Mouse (Mus musculus) kidney, postnatal 0 days (tissue): ENCODE measurements at regions not wholly inside any gene's neighbourhood (a gene's known extent, or its start where the extent isn't known, plus 50 kb on each side); places are given as distances from the start of the nearest gene placed in this dataset.

Source experiments
- ATAC-seq: fragments of 200-750 bp; cut with Nextera tagmentation; replicated peaks from 2 replicates; pipeline ENCODE4 v1.8.0; 2017; ENCODE audit warnings: low read depth, moderate number of reproducible peaks, moderate TSS enrichment, moderate library complexity; ENCODE audit not compliant: low FRiP score
- DNase-seq: peaks from one replicate; pipeline ENCODE4 v3.0.0-alpha.2; 2016; ENCODE audit warnings: low spot score
- H3K27ac ChIP-seq: fragments of 300-500 bp; sonication (generic); 2 replicates; pipeline ENCODE4 v1.5.1; 2014; ENCODE audit warnings: mild to moderate bottlenecking
- H3K27me3 ChIP-seq: fragments of 300-500 bp; sonication (generic); 2 replicates; pipeline ENCODE4 v1.6.1; 2014; ENCODE audit warnings: low read length, mixed read lengths; ENCODE audit not compliant: insufficient read depth
- H3K36me3 ChIP-seq: fragments of 300-500 bp; sonication (generic); 2 replicates; pipeline ENCODE4 v1.6.1; 2014; ENCODE audit warnings: low read length, mixed read lengths; ENCODE audit not compliant: insufficient read depth
- H3K4me1 ChIP-seq: fragments of 300-500 bp; sonication (generic); replicated peaks from 2 replicates; pipeline ENCODE4 v1.6.1; 2014; ENCODE audit warnings: antibody characterized with exemption, low read length, mixed read lengths; ENCODE audit not compliant: insufficient read depth
- H3K4me2 ChIP-seq: fragments of 300-500 bp; sonication (generic); 2 replicates; pipeline ENCODE4 v1.6.1; 2014; ENCODE audit warnings: mild to moderate bottlenecking, low read length, moderate library complexity, mixed read lengths
- H3K4me3 ChIP-seq: fragments of 300-500 bp; sonication (generic); replicated peaks from 2 replicates; pipeline ENCODE4 v1.5.1; 2014; ENCODE audit warnings: low read depth, low read length
- H3K9ac ChIP-seq: fragments of 300-500 bp; sonication (generic); 2 replicates; pipeline ENCODE4 v1.6.1; 2014; ENCODE audit warnings: low read depth, low read length
- H3K9me3 ChIP-seq: fragments of 300-500 bp; sonication (generic); replicated peaks from 2 replicates; pipeline ENCODE4 v1.6.1; 2016; ENCODE audit warnings: low read length, inconsistent platforms, mixed read lengths
- CTCF ChIP-seq: IDR thresholded peaks from 2 replicates; pipeline ENCODE4 v1.5.1; 2016; ENCODE audit warnings: antibody characterized with exemption, low read depth, mild to moderate bottlenecking, moderate library complexity
- WGBS: fragments of 180-500 bp; shearing (Covaris S2); extraction: QIAGEN DNeasy Blood & Tissue Kit; methylation state at CpG from one replicate; pipeline ENCODE4 v1.1.7; 2014; 5-methylcytosine and 5-hydroxymethylcytosine counted together

GRCm38 (mm10) chr8:34303815-34304214, 192.3 kb upstream of the Gm10131 start:
- no peak overlapping the region for H3K27ac ChIP-seq
- no peak for TF ChIP-seq CTCF

GRCm38 (mm10) chr8:34300331-34300903, 188.9 kb upstream of the Gm10131 start:
- peak overlapping the region; percentile 41 for H3K4me2 ChIP-seq
- DNase-seq: peak; percentile 48

More at GRCm38 (mm10) chr8:34303815-34304214, 192.3 kb upstream of the Gm10131 start:
- Histone ChIP-seq H3K9ac (no peak overlapping the region), H3K27me3 (no peaks in the 10 kb centered on the region), H3K4me1 (no peaks in the 10 kb centered on the region), H3K4me3 (no peak overlapping the region), H3K9me3 (no peaks in the 10 kb centered on the region), H3K4me2 (no peak overlapping the region), H3K36me3 (no peaks in the 10 kb centered on the region)
- no peak for ATAC-seq
- 89% methylated on average over 11 of the region's 11 CpGs for WGBS
- DNase-seq: no peak

GRCm38 (mm10) chr8:34294721-34295120, 183.2 kb upstream of the Gm10131 start:
- Histone ChIP-seq H3K36me3 (no peaks in the 10 kb centered on the region), H3K4me3 (no peak overlapping the region), H3K4me1 (no peaks in the 10 kb centered on the region), H3K9me3 (no peaks in the 10 kb centered on the region), H3K27ac (no peak overlapping the region), H3K27me3 (no peaks in the 10 kb centered on the region), H3K4me2 (no peak overlapping the region), H3K9ac (no peak overlapping the region)
- ATAC-seq (no peak), DNase-seq (no peak)
- WGBS: 93% methylated on average over 8 of the region's 8 CpGs
- no peak for TF ChIP-seq CTCF

More at GRCm38 (mm10) chr8:34300331-34300903, 188.9 kb upstream of the Gm10131 start:
- WGBS: 17% methylated on average over 15 of the region's 15 CpGs
- no peaks in the 10 kb centered on the region for H3K4me1 ChIP-seq
- H3K4me3 ChIP-seq: no peak overlapping the region
- TF ChIP-seq CTCF: no peak
- peak; percentile 86 for ATAC-seq
- no peaks in the 10 kb centered on the region for H3K27me3 ChIP-seq
- H3K27ac ChIP-seq: no peak overlapping the region
- no peak overlapping the region for H3K9ac ChIP-seq
- no peaks in the 10 kb centered on the region for H3K9me3 ChIP-seq
- no peaks in the 10 kb centered on the region for H3K36me3 ChIP-seq

- 75% methylated on average over 4 of the region's 4 CpGs for WGBS
- Histone ChIP-seq H3K9ac (no peak overlapping the region), H3K4me2 (no peak overlapping the region), H3K36me3 (no peaks in the 10 kb centered on the region), H3K4me1 (no peaks in the 10 kb centered on the region), H3K27ac (no peak overlapping the region), H3K27me3 (no peaks in the 10 kb centered on the region), H3K9me3 (no peaks in the 10 kb centered on the region), H3K4me3 (no peak overlapping the region)
- ATAC-seq: no peak
- DNase-seq: no peak
- no peak for TF ChIP-seq CTCF
Measured at GRCm38 (mm10) chr8:34290670-34291069, 179.1 kb upstream of the Gm10131 start.

DNA sequence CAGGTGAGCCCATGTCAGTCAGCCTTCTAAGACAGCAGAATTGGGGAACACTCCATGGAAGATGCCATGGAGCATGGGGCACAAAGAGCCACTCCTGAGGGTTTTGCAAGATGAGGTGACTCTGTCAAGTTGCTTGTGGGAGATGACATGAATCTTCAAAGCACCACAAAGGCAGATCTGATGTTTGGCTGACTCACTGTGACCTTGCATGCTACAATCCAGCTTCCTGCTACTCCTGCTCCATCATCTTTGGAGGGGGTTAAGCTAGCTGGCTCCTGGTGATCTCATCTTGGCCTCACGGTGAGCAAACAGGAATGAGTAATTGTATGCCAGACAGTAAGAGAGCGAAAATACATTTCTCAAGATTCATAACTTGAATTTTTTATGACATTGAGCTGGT, 176.3 kb upstream of the Gm10131 start:
- no peak for ATAC-seq
- Histone ChIP-seq H3K27me3 (no peaks in the 10 kb centered on the region), H3K4me1 (no peaks in the 10 kb centered on the region), H3K4me3 (no peak overlapping the region), H3K36me3 (no peaks in the 10 kb centered on the region), H3K9ac (no peak overlapping the region), H3K27ac (no peak overlapping the region), H3K4me2 (no peak overlapping the region), H3K9me3 (no peaks in the 10 kb centered on the region)
- 55% methylated on average over 2 of the region's 2 CpGs for WGBS
- no peak for TF ChIP-seq CTCF
- DNase-seq: no peak

GRCm38 (mm10) chr8:34284576-34284975, 173.0 kb upstream of the Gm10131 start:
- 0 out of 2 replicates have a peak, but pooled peaks cover 3% of the 10 kb centered on the region for H3K4me1 ChIP-seq
- no peak overlapping the region for H3K9ac ChIP-seq
- H3K9me3 ChIP-seq: no peaks in the 10 kb centered on the region
- no peaks in the 10 kb centered on the region for H3K36me3 ChIP-seq
- H3K4me3 ChIP-seq: no peak overlapping the region
- TF ChIP-seq CTCF: no peak
- WGBS: 96% methylated on average over 3 of the region's 3 CpGs
- ATAC-seq: no peak
- H3K27me3 ChIP-seq: no peaks in the 10 kb centered on the region
- no peak for DNase-seq
- no peak overlapping the region for H3K4me2 ChIP-seq
- no peak overlapping the region for H3K27ac ChIP-seq

DNA sequence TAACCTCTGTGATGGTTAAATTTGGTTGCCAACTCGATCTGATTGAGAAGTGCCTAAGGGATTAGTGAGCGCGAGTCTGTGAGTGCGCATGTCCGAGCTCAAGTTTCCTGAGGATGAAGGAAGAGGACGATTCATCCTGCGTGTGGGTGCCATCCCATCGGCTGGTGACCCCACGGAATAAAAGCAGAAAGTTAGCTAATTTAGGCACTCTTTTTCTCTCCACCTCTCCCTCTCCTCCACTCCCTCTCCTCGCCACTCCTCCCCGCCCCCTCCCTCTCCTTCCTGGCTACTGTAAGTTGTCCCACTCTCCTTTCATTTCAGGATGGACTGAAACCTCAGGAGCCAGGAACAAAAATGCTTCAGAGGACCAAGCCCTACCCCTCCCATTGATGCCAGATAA, 168.9 kb upstream of the Gm10131 start:
- peak overlapping the region; percentile 57 for H3K4me2 ChIP-seq
- peak overlapping the region; percentile 31 for H3K4me3 ChIP-seq
- H3K27me3 ChIP-seq: no peaks in the 10 kb centered on the region
- no peak for DNase-seq
- TF ChIP-seq CTCF: no peak
- H3K36me3 ChIP-seq: no peaks in the 10 kb centered on the region
- no peak overlapping the region for H3K27ac ChIP-seq
- WGBS: 12% methylated on average over 11 of the region's 11 CpGs
- H3K9me3 ChIP-seq: no peaks in the 10 kb centered on the region
- 0 out of 2 replicates have a peak, but pooled peaks cover 3% of the 10 kb centered on the region for H3K4me1 ChIP-seq
- no peak overlapping the region for H3K9ac ChIP-seq
- ATAC-seq: no peak
